Mouse (Mus musculus): Measurements from ENCODE around the gene Mtch1. TPM values are rescaled to one million over a fixed set of nuclear protein-coding genes. Genes with fewer than 3 reads are reported as not detected.
A peak's percentile ranks its signal among the peaks of the same experiment; 100 is the strongest.
"Not testable (repeated sequence)": the region's sequence is repeated elsewhere in the genome, so short reads cannot be mapped to it uniquely, and the experiment has no call there.

Gene Mtch1
- polyA plus RNA-seq, 1 experiment from 2014 or later: 276 TPM

DNA sequence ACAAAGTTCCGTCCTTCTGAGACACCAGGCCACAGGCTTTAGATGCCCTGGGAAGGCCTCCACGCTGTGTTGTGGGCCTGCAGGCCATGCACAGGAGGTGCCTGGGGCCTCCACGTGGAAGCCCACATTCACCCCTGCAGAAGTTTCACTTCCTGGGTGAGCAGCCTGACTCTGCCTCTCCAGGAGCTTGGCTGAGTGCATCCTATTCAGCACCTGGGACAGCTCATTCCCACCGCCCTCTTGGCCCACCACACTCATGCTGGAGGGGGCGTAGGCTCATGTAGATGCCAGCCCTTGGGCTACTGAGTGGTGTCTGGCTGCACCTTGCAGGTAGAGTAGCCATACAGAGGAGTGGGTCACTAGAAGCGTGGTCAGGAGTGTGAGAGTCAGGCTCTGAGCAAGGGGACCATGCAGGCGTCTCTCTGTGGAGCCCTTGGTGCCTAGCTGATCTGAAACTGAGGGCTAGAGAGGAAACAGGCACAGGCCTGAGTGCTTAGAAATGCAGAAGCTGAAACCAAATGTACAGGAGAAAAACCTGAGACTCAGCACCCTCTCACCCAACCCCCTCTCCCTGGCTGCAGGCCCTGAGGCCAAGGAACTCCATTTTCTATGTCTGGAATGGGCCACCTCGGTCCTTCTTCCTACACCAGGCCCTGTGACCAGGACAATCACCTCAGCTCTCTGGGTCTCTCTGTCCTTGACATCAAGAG lies 14.4 kb upstream of the Mtch1 start:
- 46% methylated on average over 8 of the region's 8 CpGs for WGBS
- Histone ChIP-seq H3K4me1 (peaks cover 10% of the 10 kb centered on the region), H3K27me3 (replicated peaks) (peaks cover 1% of the 10 kb centered on the region; the same call in 1 of the 2 replicates), H3K36me3 (no peaks in the 10 kb centered on the region), H3K9me3 (no peaks in the 10 kb centered on the region), H3K9ac (no peak overlapping the region), H3K4me3 (no peak overlapping the region), H3K4me2 (no peak overlapping the region), H3K27ac (replicated peaks) (no peak overlapping the region)
- no peak for ATAC-seq (ENCODE audit: extremely low read depth, insufficient number of reproducible peaks, low FRiP score, low TSS enrichment)

DNA sequence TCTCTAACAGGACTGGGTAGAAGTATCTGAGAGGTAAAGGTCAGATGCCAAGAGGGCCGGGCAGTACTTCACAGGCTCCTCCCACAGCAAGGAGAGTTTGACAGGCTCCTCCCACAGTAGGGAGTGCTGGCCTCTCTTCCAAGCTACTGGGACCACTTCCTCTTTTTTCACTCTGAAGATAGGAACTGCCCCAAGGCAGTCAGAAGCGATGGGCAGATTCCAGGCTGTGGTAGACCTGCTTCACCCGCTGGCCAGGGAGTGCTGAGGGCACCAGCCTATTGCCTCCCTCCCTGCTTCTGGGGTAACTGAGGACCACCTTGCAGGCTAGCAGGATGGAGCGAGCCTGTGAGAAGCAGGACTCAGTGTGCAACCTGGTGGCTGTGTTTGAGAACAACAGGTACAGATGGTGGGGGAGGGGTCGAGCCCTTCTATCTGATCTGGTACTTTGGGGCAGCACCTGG lies 13.1 kb upstream of the Mtch1 start, which contains the start of gene Fgd2:
Gene Fgd2, plus strand, starts transcription at position 154 of the 461 bp plus-strand sequence.
- Histone ChIP-seq H3K27me3 (replicated peaks) (no peaks in the 10 kb centered on the region), H3K4me2 (no peak within 1 kb of the TSS), H3K27ac (replicated peaks) (no peak within 1 kb of the TSS), H3K36me3 (no peaks in the 10 kb centered on the region), H3K9me3 (no peaks in the 10 kb centered on the region), H3K9ac (peak within 1 kb of the TSS; percentile 37; the same call in 1 of the 2 replicates), H3K4me1 (peaks cover 24% of the 10 kb centered on the region), H3K4me3 (peak within 1 kb of the TSS; percentile 8; the same call in 1 of the 2 replicates)
- ATAC-seq (ENCODE audit: extremely low read depth, insufficient number of reproducible peaks, low FRiP score, low TSS enrichment): no peak
- WGBS: 18% methylated on average over 5 of the region's 5 CpGs

DNA sequence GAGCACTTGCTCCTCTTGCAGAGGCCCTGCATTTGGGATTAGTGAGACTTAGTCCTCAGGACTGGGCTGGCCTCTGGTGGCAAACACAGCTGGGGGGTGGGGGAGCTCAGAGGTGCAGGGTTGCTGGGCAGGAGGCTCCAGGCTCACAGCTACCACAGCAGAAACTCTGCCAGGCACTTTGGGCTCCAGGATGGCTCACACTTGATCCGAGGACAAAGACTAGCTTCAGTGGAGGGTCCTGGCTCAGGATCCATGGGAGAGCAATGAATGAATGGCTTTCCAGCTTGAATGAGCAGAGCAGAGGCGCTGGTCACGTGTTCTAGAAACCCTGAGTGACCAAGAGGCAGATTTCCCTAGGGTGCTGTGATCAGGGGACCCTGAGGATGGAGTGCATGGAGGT lies 11.2 kb upstream of the Mtch1 start:
- no peak overlapping the region for H3K9ac ChIP-seq
- H3K27me3 ChIP-seq (replicated peaks): no peaks in the 10 kb centered on the region
- no peaks in the 10 kb centered on the region for H3K36me3 ChIP-seq
- H3K27ac ChIP-seq (replicated peaks): no peak overlapping the region
- peaks cover 33% of the 10 kb centered on the region for H3K4me1 ChIP-seq
- H3K4me2 ChIP-seq: no peak overlapping the region
- 56% methylated on average over 3 of the region's 3 CpGs for WGBS
- no peak for ATAC-seq (ENCODE audit: extremely low read depth, insufficient number of reproducible peaks, low FRiP score, low TSS enrichment)
- H3K4me3 ChIP-seq: no peak overlapping the region
- no peaks in the 10 kb centered on the region for H3K9me3 ChIP-seq

DNA sequence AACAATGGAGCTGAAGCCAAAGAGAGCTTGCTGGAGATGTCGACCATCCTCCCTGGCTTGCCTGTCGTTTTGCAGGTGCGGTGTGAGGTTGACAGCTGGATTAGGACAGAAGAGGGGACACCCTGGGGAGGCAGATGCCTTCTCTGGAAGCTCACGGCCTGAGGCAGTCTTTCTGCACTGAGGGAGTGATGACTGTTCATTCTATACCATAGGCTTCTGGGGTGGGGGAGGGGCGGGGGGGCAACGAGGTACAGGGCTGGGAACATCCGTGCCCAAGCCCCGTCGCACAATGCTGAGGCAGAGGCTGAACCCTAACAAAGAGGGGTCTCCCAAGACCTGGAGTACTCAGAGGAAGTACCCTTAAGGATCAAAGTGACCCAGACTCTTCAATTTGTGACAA lies 9.1 kb upstream of the Mtch1 start:
- Histone ChIP-seq H3K4me3 (peak overlapping the region; percentile 49), H3K4me1 (peaks cover 33% of the 10 kb centered on the region), H3K9ac (peak overlapping the region; percentile 75), H3K27me3 (replicated peaks) (no peaks in the 10 kb centered on the region), H3K36me3 (no peaks in the 10 kb centered on the region), H3K4me2 (peak overlapping the region; percentile 75), H3K9me3 (no peaks in the 10 kb centered on the region), H3K27ac (replicated peaks) (peak overlapping the region; percentile 99)
- 11% methylated on average over 9 of the region's 9 CpGs for WGBS
- no peak for ATAC-seq (ENCODE audit: extremely low read depth, insufficient number of reproducible peaks, low FRiP score, low TSS enrichment)

DNA sequence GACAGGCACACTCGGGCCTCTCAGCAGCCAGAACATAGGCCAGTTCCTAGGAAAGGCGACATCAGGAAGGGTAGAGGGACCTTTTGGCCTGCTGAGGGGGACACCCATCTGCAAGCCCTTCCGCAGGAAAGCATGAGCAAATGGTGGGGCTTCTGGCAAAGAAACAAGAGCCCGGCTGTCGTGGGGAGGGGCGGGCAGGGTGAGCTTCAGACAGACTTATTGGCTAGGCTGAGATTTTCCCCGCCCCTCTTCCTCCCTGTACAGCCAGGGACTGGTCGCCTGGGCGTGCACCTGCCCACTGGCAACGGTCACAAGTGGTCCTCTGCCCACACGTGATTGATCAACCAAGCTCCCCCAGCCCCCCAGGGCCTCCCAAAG lies 8.7 kb upstream of the Mtch1 start:
- WGBS: 2% methylated on average over 10 of the region's 11 CpGs
- Histone ChIP-seq H3K4me2 (peak overlapping the region; percentile 75), H3K27ac (replicated peaks) (peak overlapping the region; percentile 99), H3K4me1 (peaks cover 33% of the 10 kb centered on the region), H3K9me3 (no peaks in the 10 kb centered on the region), H3K9ac (peak overlapping the region; percentile 75), H3K27me3 (replicated peaks) (no peaks in the 10 kb centered on the region), H3K36me3 (no peaks in the 10 kb centered on the region), H3K4me3 (peak overlapping the region; percentile 49)
- ATAC-seq (ENCODE audit: extremely low read depth, insufficient number of reproducible peaks, low FRiP score, low TSS enrichment): peak; percentile 67; the same call in 1 of the 2 replicates

DNA sequence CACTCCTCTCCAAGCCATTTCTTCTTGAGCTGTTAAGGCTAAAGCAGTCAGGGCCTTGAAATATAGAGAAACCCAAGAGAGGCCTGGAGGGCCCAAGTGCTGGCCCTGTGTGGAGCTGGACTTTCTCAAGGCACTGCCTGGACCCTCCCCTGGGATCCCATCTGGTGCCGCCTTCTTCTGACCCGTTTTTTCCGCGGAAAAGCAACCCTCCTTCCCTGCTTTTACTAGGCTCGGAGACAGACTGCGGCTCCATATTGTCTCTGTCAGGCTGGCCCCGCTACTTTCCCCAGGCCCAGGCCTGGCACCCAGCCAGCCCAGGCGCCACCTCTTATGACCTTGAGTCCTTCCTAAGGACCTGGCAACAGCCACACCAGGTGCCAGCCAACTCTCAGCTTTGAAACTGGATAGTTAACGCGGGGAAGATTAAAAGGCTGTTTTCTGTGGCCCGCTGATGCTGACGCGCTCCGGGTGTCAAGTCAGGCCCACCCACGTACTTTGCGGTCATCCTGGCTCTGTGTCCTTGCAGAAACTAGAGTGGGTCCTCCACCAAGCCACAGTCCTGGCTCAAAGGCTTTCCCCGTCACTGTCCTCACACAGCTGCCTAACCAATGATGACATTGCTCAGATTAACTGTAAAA lies 8.2 kb upstream of the Mtch1 start:
- Histone ChIP-seq H3K4me3 (peak overlapping the region; percentile 49), H3K4me1 (peaks cover 30% of the 10 kb centered on the region), H3K27ac (replicated peaks) (peak overlapping the region; percentile 99), H3K36me3 (no peaks in the 10 kb centered on the region), H3K4me2 (peak overlapping the region; percentile 75), H3K9me3 (no peaks in the 10 kb centered on the region), H3K27me3 (replicated peaks) (no peaks in the 10 kb centered on the region), H3K9ac (peak overlapping the region; percentile 75)
- peak; percentile 63 for ATAC-seq (ENCODE audit: extremely low read depth, insufficient number of reproducible peaks, low FRiP score, low TSS enrichment)
- WGBS: 5% methylated on average over 17 of the region's 17 CpGs

DNA sequence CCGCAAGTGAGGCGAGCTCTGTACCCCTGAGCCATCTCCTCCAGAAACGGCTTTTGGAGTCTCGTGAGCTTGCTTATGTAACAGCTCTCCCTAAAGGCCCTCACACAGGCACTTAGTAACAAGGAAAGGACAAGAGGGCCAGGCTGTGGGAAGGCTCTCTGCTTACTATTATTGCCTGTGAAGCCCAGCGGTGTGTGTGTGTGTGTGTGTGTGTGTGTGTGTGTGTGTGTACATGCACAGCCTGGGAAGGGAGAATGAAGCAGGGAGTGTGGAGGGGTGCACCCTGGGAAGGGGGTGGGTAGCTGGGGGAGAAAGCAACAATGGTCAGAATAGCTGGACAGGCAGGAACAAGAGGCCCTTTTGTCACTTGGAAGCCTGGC lies 7.7 kb upstream of the Mtch1 start:
- H3K36me3 ChIP-seq: no peaks in the 10 kb centered on the region
- no peaks in the 10 kb centered on the region for H3K9me3 ChIP-seq
- peak overlapping the region; percentile 75 for H3K4me2 ChIP-seq
- H3K27me3 ChIP-seq (replicated peaks): no peaks in the 10 kb centered on the region
- peak overlapping the region; percentile 99 for H3K27ac ChIP-seq (replicated peaks)
- 37% methylated on average over 5 of the region's 5 CpGs for WGBS
- H3K9ac ChIP-seq: peak overlapping the region; percentile 75
- H3K4me1 ChIP-seq: peaks cover 25% of the 10 kb centered on the region
- H3K4me3 ChIP-seq: no peak overlapping the region
- ATAC-seq (ENCODE audit: extremely low read depth, insufficient number of reproducible peaks, low FRiP score, low TSS enrichment): no peak

DNA sequence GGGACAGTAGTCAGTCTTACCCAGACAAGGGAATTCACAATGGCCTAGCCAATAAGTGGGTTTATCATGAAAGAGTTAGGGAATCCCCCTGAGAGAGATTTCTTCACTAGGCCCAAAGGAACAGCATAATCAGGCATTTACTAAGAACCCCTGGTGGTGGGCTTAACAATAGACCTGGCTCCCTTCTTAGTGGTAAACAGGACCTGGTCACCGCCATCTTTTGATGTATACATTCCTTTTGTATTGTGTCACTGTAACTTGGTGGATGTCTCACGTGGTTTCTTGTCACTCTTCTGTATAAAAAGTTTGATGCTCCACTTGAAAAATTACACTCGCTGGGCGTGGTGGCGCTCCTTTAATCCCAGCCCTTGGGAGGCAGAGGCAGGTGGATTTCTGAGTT lies 3.3 kb upstream of the Mtch1 start:
- H3K36me3 ChIP-seq; H3K9ac ChIP-seq; ATAC-seq (ENCODE audit: extremely low read depth, insufficient number of reproducible peaks, low FRiP score, low TSS enrichment); H3K9me3 ChIP-seq; H3K4me2 ChIP-seq; H3K27ac ChIP-seq (replicated peaks); H3K27me3 ChIP-seq (replicated peaks); H3K4me3 ChIP-seq: not testable (repeated sequence)
- peaks cover 28% of the 10 kb centered on the region for H3K4me1 ChIP-seq
- WGBS: 75% methylated on average over 5 of the region's 5 CpGs

DNA sequence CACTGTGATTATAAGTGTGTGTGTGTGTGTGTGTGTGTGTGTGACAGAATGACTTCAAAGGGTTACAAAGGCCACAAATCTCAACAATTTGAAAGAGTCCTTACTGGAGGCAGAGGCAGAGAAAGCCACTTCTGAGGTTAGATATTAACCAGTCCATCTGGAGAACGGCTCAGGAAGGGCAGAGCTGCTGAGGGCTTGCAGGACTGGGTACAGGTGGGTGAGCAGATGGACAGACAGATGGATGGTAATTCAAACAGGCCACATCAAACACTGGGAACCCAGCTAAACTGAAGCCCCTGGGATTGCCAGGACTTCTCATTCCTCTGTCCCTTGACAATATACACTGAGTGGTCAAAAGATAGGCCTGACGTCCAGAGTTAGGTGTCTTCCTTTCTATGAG lies 1.3 kb upstream of the Mtch1 start:
- no peak overlapping the region for H3K4me3 ChIP-seq
- peaks cover 11% of the 10 kb centered on the region for H3K36me3 ChIP-seq
- no peak overlapping the region for H3K9ac ChIP-seq
- no peak overlapping the region for H3K27ac ChIP-seq (replicated peaks)
- WGBS: 77% methylated on average over 2 of the region's 2 CpGs
- H3K27me3 ChIP-seq (replicated peaks): no peaks in the 10 kb centered on the region
- no peaks in the 10 kb centered on the region for H3K9me3 ChIP-seq
- H3K4me2 ChIP-seq: no peak overlapping the region
- peaks cover 30% of the 10 kb centered on the region for H3K4me1 ChIP-seq
- no peak for ATAC-seq (ENCODE audit: extremely low read depth, insufficient number of reproducible peaks, low FRiP score, low TSS enrichment)

DNA sequence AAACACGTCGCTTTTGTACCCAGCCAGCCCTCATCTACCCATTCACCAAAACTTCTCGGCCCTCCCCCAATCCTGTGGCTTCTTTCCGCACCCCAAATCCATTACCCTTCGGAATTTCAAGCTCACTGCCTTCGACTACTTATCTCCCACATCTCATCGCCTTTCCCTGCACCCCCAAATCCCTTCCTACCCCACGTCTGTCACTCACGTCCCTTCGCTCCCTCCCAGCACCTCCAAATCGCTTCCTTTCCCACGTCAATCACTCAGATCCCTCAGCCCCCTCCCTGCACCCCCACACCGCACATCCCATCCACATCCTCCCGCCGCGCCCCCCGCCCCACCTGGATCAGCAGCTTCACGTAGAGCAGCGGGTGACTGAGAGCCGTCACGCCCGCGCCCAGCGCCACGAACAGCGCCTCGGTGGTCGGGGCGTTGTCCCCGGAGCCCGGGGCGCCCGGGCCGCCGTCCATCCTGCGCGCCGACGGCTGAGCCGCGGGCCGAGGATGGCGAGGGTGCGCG lies 549 bp downstream of the Mtch1 start:
- peaks cover 26% of the 10 kb centered on the region for H3K36me3 ChIP-seq
- H3K27me3 ChIP-seq (replicated peaks): no peaks in the 10 kb centered on the region
- WGBS: under 1% methylated on average over 45 of the region's 45 CpGs
- H3K9ac ChIP-seq: peak overlapping the region; percentile 99
- H3K27ac ChIP-seq (replicated peaks): peak overlapping the region; percentile 94
- H3K9me3 ChIP-seq: no peaks in the 10 kb centered on the region
- H3K4me2 ChIP-seq: peak overlapping the region; percentile 87
- H3K4me1 ChIP-seq: peaks cover 49% of the 10 kb centered on the region
- ATAC-seq (ENCODE audit: extremely low read depth, insufficient number of reproducible peaks, low FRiP score, low TSS enrichment): no peak
- H3K4me3 ChIP-seq: peak overlapping the region; percentile 92

DNA sequence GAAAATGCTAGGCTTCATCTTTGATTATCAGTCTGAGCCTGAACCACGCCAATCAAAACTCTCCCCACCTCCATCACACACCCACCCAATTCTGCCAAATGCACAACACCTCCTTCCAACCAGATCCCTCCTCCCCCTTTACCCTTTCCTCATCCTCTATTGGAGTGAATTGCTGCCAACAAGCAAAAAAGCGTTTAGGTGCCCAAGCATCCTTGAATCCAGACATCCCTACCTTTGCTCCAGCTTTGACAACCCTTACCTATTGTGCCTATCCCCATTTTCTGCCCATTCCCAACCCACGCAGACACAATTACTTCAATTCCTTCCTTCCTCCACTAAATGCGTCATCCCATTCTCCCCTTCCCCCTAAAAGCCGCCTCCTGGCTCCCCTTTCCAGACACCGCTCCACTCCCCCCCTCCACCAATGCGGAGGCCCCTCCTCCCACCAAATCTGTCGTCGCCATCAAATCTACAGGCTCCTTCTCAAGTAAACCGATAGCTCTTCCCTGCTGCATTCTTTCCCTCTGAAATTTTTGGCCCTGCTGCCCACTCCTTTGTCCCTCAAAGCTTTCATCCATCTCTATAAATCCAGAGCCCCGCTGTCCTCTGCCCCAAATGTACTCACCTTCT lies 1.1 kb downstream of the Mtch1 start:
- no peak for ATAC-seq (ENCODE audit: extremely low read depth, insufficient number of reproducible peaks, low FRiP score, low TSS enrichment)
- H3K4me3 ChIP-seq: peak overlapping the region; percentile 92
- 3% methylated on average over 11 of the region's 11 CpGs for WGBS
- H3K4me1 ChIP-seq: peaks cover 54% of the 10 kb centered on the region
- peak overlapping the region; percentile 94 for H3K27ac ChIP-seq (replicated peaks)
- H3K9ac ChIP-seq: peak overlapping the region; percentile 99
- H3K9me3 ChIP-seq: no peaks in the 10 kb centered on the region
- no peaks in the 10 kb centered on the region for H3K27me3 ChIP-seq (replicated peaks)
- peaks cover 26% of the 10 kb centered on the region for H3K36me3 ChIP-seq
- peak overlapping the region; percentile 87 for H3K4me2 ChIP-seq
